In the genomic region with DNA sequence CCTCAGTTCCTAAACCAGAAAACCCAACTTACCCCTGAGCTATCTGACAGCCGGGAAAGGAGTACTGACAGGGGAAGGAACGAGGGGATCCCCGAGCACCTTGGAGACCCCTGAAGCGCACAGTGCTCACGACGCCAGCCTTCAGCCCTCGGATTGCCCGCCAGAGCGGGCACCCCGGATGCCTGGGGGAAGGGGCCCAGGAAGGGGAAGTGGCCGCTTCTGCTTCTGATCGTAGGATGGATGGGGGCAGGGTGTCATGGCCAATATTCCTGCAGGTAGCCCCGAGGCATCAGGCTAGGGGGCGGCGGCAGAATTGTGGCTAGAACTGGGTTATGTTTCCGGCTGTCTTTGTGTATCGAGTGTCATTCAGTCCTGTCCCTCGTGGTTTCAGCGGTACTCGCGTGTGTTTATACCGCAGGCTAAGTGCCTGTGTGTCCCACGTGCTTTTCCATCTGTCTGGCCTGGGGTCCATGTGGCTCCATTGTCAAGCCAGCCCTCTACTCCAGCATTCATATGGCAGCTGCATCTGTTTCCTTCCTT, we compare ENCODE assay signal across 8 mouse cellular contexts. TPM values are rescaled to one million over a fixed set of nuclear protein-coding genes. Genes with fewer than 3 reads are reported as not detected.
DNase-seq lines count a peak whose midpoint lies in the region; ATAC-seq and TF ChIP-seq lines count a peak whose summit lies in the region.

No protein-coding gene starts in this region.

- H3K4me2 ChIP-seq in intestine, embryonic 15.5 days (replicated peaks) = peak overlapping the region; percentile 97

- peak overlapping the region; percentile 74 for H3K9ac ChIP-seq in intestine, embryonic 15.5 days

- intact Hi-C loops in heart, postnatal 25 days (cut with DNase I) = no loop called here

- H3K27ac ChIP-seq in forebrain, embryonic 10.5 days = peak overlapping the region; percentile 70
- H3K27ac ChIP-seq in intestine, embryonic 15.5 days = no peak overlapping the region
- peak overlapping the region; percentile 76 for H3K27ac ChIP-seq in spleen, adult 2 months (ENCODE audit: insufficient read depth, low read length)

- H3K27me3 ChIP-seq in E14TG2a.4 (ENCODE audit: insufficient read depth, low read length) = peaks cover 21% of the 10 kb centered on the region
- no peaks in the 10 kb centered on the region for H3K27me3 ChIP-seq in forebrain, embryonic 10.5 days (ENCODE audit: poor library complexity, severe bottlenecking)
- H3K27me3 ChIP-seq in intestine, embryonic 15.5 days (replicated peaks) = no peaks in the 10 kb centered on the region
- no peaks in the 10 kb centered on the region for H3K27me3 ChIP-seq in spleen, adult 2 months (ENCODE audit: control insufficient read depth, insufficient read depth, low read length)

- no peaks in the 10 kb centered on the region for H3K9me3 ChIP-seq in E14TG2a.4 (ENCODE audit: low read length)
- H3K9me3 ChIP-seq in forebrain, embryonic 10.5 days = no peaks in the 10 kb centered on the region
- no peaks in the 10 kb centered on the region for H3K9me3 ChIP-seq in intestine, embryonic 15.5 days

- H3K36me3 ChIP-seq in E14TG2a.4 (ENCODE audit: insufficient read depth, low read length) = peaks cover 45% of the 10 kb centered on the region
- peaks cover 75% of the 10 kb centered on the region for H3K36me3 ChIP-seq in forebrain, embryonic 10.5 days (replicated peaks)
- peaks cover 25% of the 10 kb centered on the region for H3K36me3 ChIP-seq in intestine, embryonic 15.5 days
- peaks cover 46% of the 10 kb centered on the region for H3K36me3 ChIP-seq in spleen, adult 2 months (ENCODE audit: control insufficient read depth, insufficient read depth, low read length)

- WGBS in forebrain, embryonic 10.5 days = 5% methylated on average over 23 of the region's 23 CpGs
- WGBS in intestine, embryonic 15.5 days = 3% methylated on average over 23 of the region's 23 CpGs
- 1% methylated on average over 23 of the region's 23 CpGs for WGBS in spleen, adult 2 months

- TF ChIP-seq POLR2A in spleen, adult 2 months (IDR thresholded peaks at IDR 0.05; ENCODE audit: low read depth, low read length) = no peak

- peaks cover 49% of the 10 kb centered on the region for H3K4me1 ChIP-seq in E14TG2a.4 (replicated peaks; ENCODE audit: low read depth, low read length)
- peaks cover 18% of the 10 kb centered on the region for H3K4me1 ChIP-seq in forebrain, embryonic 10.5 days
- H3K4me1 ChIP-seq in intestine, embryonic 15.5 days (replicated peaks) = peaks cover 3% of the 10 kb centered on the region; the same call in 1 of the 2 replicates
- no peaks in the 10 kb centered on the region for H3K4me1 ChIP-seq in spleen, adult 2 months (ENCODE audit: control insufficient read depth, insufficient read depth, insufficient read length)

- TF ChIP-seq CTCF in E14TG2a.4 (conservative IDR thresholded peaks at IDR 0.05; ENCODE audit: low read length) = no peak
- no peak for TF ChIP-seq CTCF in spleen, adult 2 months (IDR thresholded peaks at IDR 0.05; ENCODE audit: extremely low read depth, insufficient read depth, insufficient read length, insufficient replicate concordance)

- ATAC-seq in intestine, embryonic 15.5 days = peak; percentile 57

- H3K4me3 ChIP-seq in E14TG2a.4 (replicated peaks; ENCODE audit: low read length) = peak overlapping the region; percentile 77
- peak overlapping the region; percentile 55 for H3K4me3 ChIP-seq in forebrain, embryonic 10.5 days
- H3K4me3 ChIP-seq in intestine, embryonic 15.5 days (replicated peaks) = peak overlapping the region; percentile 61
- peak overlapping the region; percentile 62 for H3K4me3 ChIP-seq in spleen, adult 2 months (ENCODE audit: extremely low read depth, insufficient read depth, insufficient read length)

- peak; percentile 95 for DNase-seq in heart, adult 11 months
- DNase-seq in heart, postnatal 25 days (ENCODE audit: low spot score) = no peak
- DNase-seq in forebrain, embryonic 10.5 days (ENCODE audit: extremely low spot score, low spot score) = no peak
- peak; percentile 41 to 49 for DNase-seq in lung, postnatal 4 days
- DNase-seq in spleen, adult 2 months (ENCODE audit: low read depth in 1 of 2, low spot score in 2 of 2) = peak in 1 of 2 experiments; percentile 68
- DNase-seq in gastrocnemius, postnatal 10 days = no peak

RNA-seq across cellular contexts. Expression of gene Gmip, which starts 0.5 kb away (rescaled TPM):
- 1 to 10 TPM; 4.9 to 5.5 TPM for total RNA-seq in heart, postnatal 25 days (2021)
- 6.5 and 6.7 TPM in 2 replicates for polyA plus RNA-seq in forebrain, embryonic 10.5 days (2016; fragmentation: Nextera tagmentation; extraction: Ambion mirVana)
- 10.4 and 10.7 TPM in 2 replicates for polyA plus RNA-seq in intestine, embryonic 15.5 days (2015; fragmentation: Nextera tagmentation; extraction: Ambion mirVana)
- polyA plus RNA-seq in spleen, adult 2 months (2012; rRNA removed) = 210 and 212 TPM in 2 replicates
- 1 to 10 TPM; 3.3 to 5.8 TPM for total RNA-seq in gastrocnemius, postnatal 10 days (2021)

RNA-seq across cellular contexts. Expression of gene Lpar2, which starts 13.3 kb away (rescaled TPM):
- under 1 TPM; 0.26 to 0.34 TPM for total RNA-seq in heart, postnatal 25 days (2021)
- polyA plus RNA-seq in forebrain, embryonic 10.5 days (2016; fragmentation: Nextera tagmentation; extraction: Ambion mirVana) = 0.87 and 0.88 TPM in 2 replicates
- polyA plus RNA-seq in intestine, embryonic 15.5 days (2015; fragmentation: Nextera tagmentation; extraction: Ambion mirVana) = 0.41 and 0.42 TPM in 2 replicates
- 6.6 and 8.9 TPM in 2 replicates for polyA plus RNA-seq in spleen, adult 2 months (2012; rRNA removed)
- total RNA-seq in gastrocnemius, postnatal 10 days (2021) = under 1 TPM; 0.07 to 0.25 TPM

RNA-seq across cellular contexts. Expression of gene Zfp866, which starts 18.0 kb away (rescaled TPM):
- total RNA-seq in heart, postnatal 25 days (2021) = 10 to 100 TPM; 15.5 to 19.4 TPM
- 33.0 and 34.8 TPM in 2 replicates for polyA plus RNA-seq in forebrain, embryonic 10.5 days (2016; fragmentation: Nextera tagmentation; extraction: Ambion mirVana)
- 19.1 and 20.6 TPM in 2 replicates for polyA plus RNA-seq in intestine, embryonic 15.5 days (2015; fragmentation: Nextera tagmentation; extraction: Ambion mirVana)
- polyA plus RNA-seq in spleen, adult 2 months (2012; rRNA removed) = 8.8 and 9.0 TPM in 2 replicates
- 10 to 100 TPM; 11.5 to 17.7 TPM for total RNA-seq in gastrocnemius, postnatal 10 days (2021)

RNA-seq across cellular contexts. Expression of gene Atp13a1, which starts 18.0 kb away (rescaled TPM):
- 10 to 100 TPM; 15.0 to 15.1 TPM for total RNA-seq in heart, postnatal 25 days (2021)
- 59.0 and 63.1 TPM in 2 replicates for polyA plus RNA-seq in forebrain, embryonic 10.5 days (2016; fragmentation: Nextera tagmentation; extraction: Ambion mirVana)
- polyA plus RNA-seq in intestine, embryonic 15.5 days (2015; fragmentation: Nextera tagmentation; extraction: Ambion mirVana) = 48.9 and 51.1 TPM in 2 replicates
- polyA plus RNA-seq in spleen, adult 2 months (2012; rRNA removed) = 83.2 and 114 TPM in 2 replicates
- 10 to 100 TPM; 13.4 to 17.8 TPM for total RNA-seq in gastrocnemius, postnatal 10 days (2021)

RNA-seq across cellular contexts. Expression of gene Pbx4, which starts 23.4 kb away (rescaled TPM):
- under 1 TPM in 1 of 2 experiments, not detected in 1; 0.39 TPM for total RNA-seq in heart, postnatal 25 days (2021)
- 41.6 and 45.7 TPM in 2 replicates for polyA plus RNA-seq in forebrain, embryonic 10.5 days (2016; fragmentation: Nextera tagmentation; extraction: Ambion mirVana)
- polyA plus RNA-seq in intestine, embryonic 15.5 days (2015; fragmentation: Nextera tagmentation; extraction: Ambion mirVana) = 3.5 and 3.9 TPM in 2 replicates
- polyA plus RNA-seq in spleen, adult 2 months (2012; rRNA removed) = 10.7 and 14.7 TPM in 2 replicates
- total RNA-seq in gastrocnemius, postnatal 10 days (2021) = 1 to 10 TPM in 1 of 2 experiments, under 1 TPM in 1; 0.47 to 1.1 TPM

Comparison
In these comparisons a context has a peak if more than half of its experiments do, and no peak if none do; other contexts are left out.
1. DNase-seq: peak in heart, adult 11 months (single experiment) and lung, postnatal 4 days (2 of 2); none in heart, postnatal 25 days (single experiment), forebrain, embryonic 10.5 days (single experiment) and gastrocnemius, postnatal 10 days (single experiment).
2. RNA of gene Gmip, which starts 0.5 kb away (polyA plus RNA-seq): 210 to 212 TPM in spleen, adult 2 months; 10.4 to 10.7 TPM in intestine, embryonic 15.5 days and 6.5 to 6.7 TPM in forebrain, embryonic 10.5 days; every median in the first group is over 10 times any median in the second.
3. Peak in every context shown above with its lines, with median percentiles within 50 percentile points of each other: H3K4me3 ChIP-seq.